Mouse (Mus musculus) intestine, embryonic 16.5 days (tissue): Measurements from ENCODE around the gene Crtc3. TPM values are rescaled to one million over a fixed set of nuclear protein-coding genes. Genes with fewer than 3 reads are reported as not detected.

Experiments used
- ATAC-seq: fragments of 200-750 bp; cut with Nextera tagmentation; 2 replicates; pipeline ENCODE4 v1.8.0; 2017; ENCODE audit warnings: moderate TSS enrichment, moderate library complexity
- H3K27ac ChIP-seq: fragments of 300-500 bp; sonication (generic); 2 replicates; pipeline ENCODE4 v1.5.1; 2014; ENCODE audit warnings: mild to moderate bottlenecking, low read length
- H3K27me3 ChIP-seq: fragments of 300-500 bp; sonication (generic); replicated peaks from 2 replicates; pipeline ENCODE4 v1.6.1; 2014; ENCODE audit warnings: low read length, control low read depth, mixed read lengths; ENCODE audit not compliant: control insufficient read depth, insufficient read depth
- H3K36me3 ChIP-seq: fragments of 300-500 bp; sonication (generic); 2 replicates; pipeline ENCODE4 v1.6.1; 2014; ENCODE audit warnings: low read length, control low read depth; ENCODE audit not compliant: control insufficient read depth, insufficient read depth
- H3K4me1 ChIP-seq: fragments of 300-500 bp; sonication (generic); 2 replicates; pipeline ENCODE4 v1.6.1; 2014; ENCODE audit warnings: low read length, control low read depth, mixed read lengths; ENCODE audit not compliant: control insufficient read depth, insufficient read depth
- H3K4me2 ChIP-seq: fragments of 300-500 bp; sonication (generic); 2 replicates; pipeline ENCODE4 v1.6.1; 2014; ENCODE audit warnings: low read depth, low read length, control low read depth
- H3K4me3 ChIP-seq: fragments of 300-500 bp; sonication (generic); 2 replicates; pipeline ENCODE4 v1.5.1; 2014; ENCODE audit warnings: mild to moderate bottlenecking, low read length
- H3K9ac ChIP-seq: fragments of 300-500 bp; sonication (generic); 2 replicates; pipeline ENCODE4 v1.6.1; 2014; ENCODE audit warnings: low read depth, low read length
- H3K9me3 ChIP-seq: fragments of 300-500 bp; sonication (generic); 2 replicates; pipeline ENCODE4 v1.6.1; 2016; ENCODE audit warnings: low read length, control low read depth; ENCODE audit not compliant: control insufficient read depth
- WGBS: fragments of 180-500 bp; shearing (Covaris S2); extraction: QIAGEN DNeasy Blood & Tissue Kit; methylation state at CpG from one replicate; pipeline ENCODE4 v1.1.7; 2014; 5-methylcytosine and 5-hydroxymethylcytosine counted together
- polyA plus RNA-seq: library from polyadenylated mRNA; unstranded; fragments of >200 nt; fragmentation: Nextera tagmentation; extraction: Ambion mirVana; gene quantifications from 2 replicates; pipeline ENCODE4 v1.2.1, GENCODE M21; 2015

Crtc3 gene
- polyA plus RNA-seq, 1 experiment from 2014 or later: 9.6 TPM

GRCm38 (mm10) chr7:80567982-80568381, 120.7 kb downstream of the Crtc3 start:
- Histone ChIP-seq H3K4me2 (no peak overlapping the region), H3K4me1 (no peaks in the 10 kb centered on the region), H3K27me3 (no peaks in the 10 kb centered on the region), H3K36me3 (no peaks in the 10 kb centered on the region), H3K4me3 (no peak overlapping the region), H3K9me3 (no peaks in the 10 kb centered on the region), H3K27ac (no peak overlapping the region), H3K9ac (no peak overlapping the region)
- 83% methylated on average over 8 of the region's 8 CpGs for WGBS
- ATAC-seq: no peak

GRCm38 (mm10) chr7:80561931-80562330, 126.7 kb downstream of the Crtc3 start:
- WGBS: 73% methylated on average over 5 of the region's 5 CpGs
- Histone ChIP-seq H3K27me3 (no peaks in the 10 kb centered on the region), H3K27ac (no peak overlapping the region), H3K4me2 (no peak overlapping the region), H3K4me3 (no peak overlapping the region), H3K9me3 (no peaks in the 10 kb centered on the region), H3K4me1 (peaks cover 3% of the 10 kb centered on the region; the same call in 1 of the 2 replicates), H3K9ac (no peak overlapping the region), H3K36me3 (no peaks in the 10 kb centered on the region)
- no peak for ATAC-seq

- H3K36me3 ChIP-seq: no peaks in the 10 kb centered on the region
- H3K4me3 ChIP-seq: no peak overlapping the region
- no peak overlapping the region for H3K27ac ChIP-seq
- no peak for ATAC-seq
- no peak overlapping the region for H3K9ac ChIP-seq
- peaks cover 3% of the 10 kb centered on the region; the same call in 1 of the 2 replicates for H3K4me1 ChIP-seq
- no peak overlapping the region for H3K4me2 ChIP-seq
- 75% methylated on average over 9 of the region's 9 CpGs for WGBS
- no peaks in the 10 kb centered on the region for H3K27me3 ChIP-seq
- H3K9me3 ChIP-seq: no peaks in the 10 kb centered on the region
Measured at GRCm38 (mm10) chr7:80561271-80561670, 127.4 kb downstream of the Crtc3 start.

- Histone ChIP-seq H3K27me3 (no peaks in the 10 kb centered on the region), H3K4me3 (no peak overlapping the region), H3K4me2 (no peak overlapping the region), H3K9me3 (no peaks in the 10 kb centered on the region), H3K4me1 (peaks cover 8% of the 10 kb centered on the region; the same call in 1 of the 2 replicates), H3K36me3 (no peaks in the 10 kb centered on the region), H3K27ac (no peak overlapping the region), H3K9ac (no peak overlapping the region)
- 53% methylated on average over 5 of the region's 5 CpGs for WGBS
- no peak for ATAC-seq
Measured at GRCm38 (mm10) chr7:80558572-80558971, 130.1 kb downstream of the Crtc3 start.

- Histone ChIP-seq H3K9me3 (no peaks in the 10 kb centered on the region), H3K27ac (no peak overlapping the region), H3K4me2 (no peak overlapping the region), H3K36me3 (no peaks in the 10 kb centered on the region), H3K9ac (no peak overlapping the region), H3K4me1 (peaks cover 8% of the 10 kb centered on the region; the same call in 1 of the 2 replicates), H3K4me3 (no peak overlapping the region), H3K27me3 (no peaks in the 10 kb centered on the region)
- WGBS: 52% methylated on average over 8 of the region's 8 CpGs
- ATAC-seq: no peak
Measured at GRCm38 (mm10) chr7:80558101-80558500, 130.6 kb downstream of the Crtc3 start.

- Histone ChIP-seq H3K4me3 (no peak overlapping the region), H3K9ac (no peak overlapping the region), H3K36me3 (no peaks in the 10 kb centered on the region), H3K27me3 (no peaks in the 10 kb centered on the region), H3K27ac (no peak overlapping the region), H3K4me2 (no peak overlapping the region), H3K4me1 (peaks cover 8% of the 10 kb centered on the region; the same call in 1 of the 2 replicates), H3K9me3 (no peaks in the 10 kb centered on the region)
- no peak for ATAC-seq
- 81% methylated on average over 4 of the region's 4 CpGs for WGBS
Measured at GRCm38 (mm10) chr7:80557161-80557560, 131.5 kb downstream of the Crtc3 start.

- Histone ChIP-seq H3K36me3 (no peaks in the 10 kb centered on the region), H3K4me3 (no peak overlapping the region), H3K4me2 (no peak overlapping the region), H3K9ac (no peak overlapping the region), H3K27me3 (no peaks in the 10 kb centered on the region), H3K27ac (no peak overlapping the region), H3K4me1 (peaks cover 8% of the 10 kb centered on the region; the same call in 1 of the 2 replicates), H3K9me3 (no peaks in the 10 kb centered on the region)
- WGBS: 75% methylated on average over 3 of the region's 3 CpGs
- no peak for ATAC-seq
Measured at GRCm38 (mm10) chr7:80556166-80556565, 132.5 kb downstream of the Crtc3 start.

- 77% methylated on average over 3 of the region's 3 CpGs for WGBS
- Histone ChIP-seq H3K36me3 (no peaks in the 10 kb centered on the region), H3K4me3 (no peak overlapping the region), H3K27me3 (no peaks in the 10 kb centered on the region), H3K27ac (peak overlapping the region; percentile 86), H3K9ac (no peak overlapping the region), H3K9me3 (no peaks in the 10 kb centered on the region), H3K4me2 (no peak overlapping the region), H3K4me1 (peaks cover 8% of the 10 kb centered on the region; the same call in 1 of the 2 replicates)
- no peak for ATAC-seq
Measured at GRCm38 (mm10) chr7:80555146-80555545, 133.5 kb downstream of the Crtc3 start.

GRCm38 (mm10) chr7:80554180-80555021, 134.3 kb downstream of the Crtc3 start:
- Histone ChIP-seq H3K4me3 (no peak overlapping the region), H3K27me3 (no peaks in the 10 kb centered on the region), H3K4me2 (no peak overlapping the region), H3K36me3 (no peaks in the 10 kb centered on the region), H3K9me3 (no peaks in the 10 kb centered on the region), H3K27ac (peak overlapping the region; percentile 86), H3K9ac (no peak overlapping the region), H3K4me1 (peaks cover 8% of the 10 kb centered on the region; the same call in 1 of the 2 replicates)
- peak; percentile 74 for ATAC-seq
- 53% methylated on average over 22 of the region's 22 CpGs for WGBS
